Mouse (Mus musculus): ENCODE measurements at regions not wholly inside any gene's neighbourhood (a gene's known extent, or its start where the extent isn't known, plus 50 kb on each side); places are given as distances from the start of the nearest gene placed in this dataset.

DNA sequence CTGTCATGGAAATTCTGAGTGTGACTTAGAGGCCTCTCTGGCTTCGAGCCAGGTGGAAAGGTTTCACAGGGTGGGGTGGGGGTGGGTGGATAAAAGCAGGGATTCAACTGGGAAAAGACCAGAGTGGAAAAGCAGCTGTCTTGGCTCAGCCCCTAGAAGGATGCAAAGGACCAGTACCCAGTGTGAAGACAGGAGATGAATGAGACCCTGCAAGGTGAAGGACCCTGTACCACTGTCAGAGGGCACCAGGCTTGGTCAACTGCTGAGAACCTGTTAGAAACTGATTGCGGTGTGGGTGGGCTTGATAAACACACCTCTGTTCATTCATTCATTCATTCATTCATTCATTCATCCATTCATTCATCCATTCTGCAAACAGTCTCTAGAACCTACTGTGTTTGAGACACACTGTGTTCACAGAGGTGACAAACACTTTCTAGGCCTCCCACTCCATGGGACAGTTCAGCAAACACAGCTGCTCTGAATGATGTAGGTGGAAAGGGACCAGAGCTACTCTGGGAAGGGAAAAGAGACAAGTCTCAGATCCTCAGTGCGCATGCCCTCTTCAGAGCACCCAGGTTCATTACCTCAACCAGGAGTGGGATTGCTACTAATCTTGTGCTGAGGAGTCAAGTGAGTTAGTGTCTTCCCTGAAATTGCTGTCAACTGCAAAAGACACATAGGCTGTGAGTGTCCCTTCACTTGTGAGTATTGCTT lies 100.4 kb upstream of the Sesn3 start:
- TF ChIP-seq POLR2A (IDR thresholded peaks at IDR 0.05; ENCODE audit: borderline replicate concordance, extremely low read depth, low read depth, low read length) (no peak), CTCF (IDR thresholded peaks at IDR 0.05; ENCODE audit: insufficient read depth, low read length) (no peak)
